Mouse (Mus musculus): ENCODE measurements around the gene 1500015O10Rik. TPM values are rescaled to one million over a fixed set of nuclear protein-coding genes. Genes with fewer than 3 reads are reported as not detected.

The 1500015O10Rik gene
- polyA plus RNA-seq (2014; fragmentation: Nextera tagmentation; extraction: Ambion mirVana), result 15.7 and 17.4 TPM in 2 replicates

- Histone ChIP-seq H3K27ac (ENCODE audit: low read depth) (peak within 1 kb of the TSS; percentile 10; the same call in 1 of the 2 replicates), H3K36me3 (ENCODE audit: insufficient read depth) (no peaks in the 10 kb centered on the region), H3K9me3 (ENCODE audit: low read depth, low read length) (no peaks in the 10 kb centered on the region), H3K4me2 (peak within 1 kb of the TSS; percentile 27), H3K9ac (no peak within 1 kb of the TSS), H3K4me3 (ENCODE audit: low read depth, low read length) (no peak within 1 kb of the TSS), H3K4me1 (ENCODE audit: insufficient read depth) (peaks cover 4% of the 10 kb centered on the region), H3K27me3 (ENCODE audit: insufficient read depth, low read length) (no peaks in the 10 kb centered on the region)
- WGBS, result 38% methylated on average over 16 of the region's 16 CpGs
- TF ChIP-seq CTCF (IDR thresholded peaks at IDR 0.05; ENCODE audit: low read depth), result no peak
- DNase-seq (peak; percentile 81), ATAC-seq (ENCODE audit: insufficient read depth) (peak; percentile 91)
Observed at GRCm38 (mm10) chr1:43730491-43730924, at the start of gene 1500015O10Rik. Gene 1500015O10Rik (plus strand): TSS chr1:43730602.

- 90% methylated on average over 13 of the region's 13 CpGs for WGBS
- H3K4me2 ChIP-seq, result no peak overlapping the region
- no peak for DNase-seq
- no peak overlapping the region for H3K4me3 ChIP-seq (ENCODE audit: low read depth, low read length)
- no peak overlapping the region for H3K27ac ChIP-seq (ENCODE audit: low read depth)
- no peaks in the 10 kb centered on the region for H3K36me3 ChIP-seq (ENCODE audit: insufficient read depth)
- TF ChIP-seq CTCF (IDR thresholded peaks at IDR 0.05; ENCODE audit: low read depth), result no peak
- no peaks in the 10 kb centered on the region for H3K9me3 ChIP-seq (ENCODE audit: low read depth, low read length)
- ATAC-seq (ENCODE audit: insufficient read depth), result no peak
- no peak overlapping the region for H3K9ac ChIP-seq
- no peaks in the 10 kb centered on the region for H3K27me3 ChIP-seq (ENCODE audit: insufficient read depth, low read length)
- 0 out of 2 replicates have a peak, but pooled peaks cover 4% of the 10 kb centered on the region for H3K4me1 ChIP-seq (ENCODE audit: insufficient read depth)
Observed at GRCm38 (mm10) chr1:43689983-43690382, 40.4 kb upstream of the 1500015O10Rik start.

GRCm38 (mm10) chr1:43690507-43690906, 39.9 kb upstream of the 1500015O10Rik start:
- no peak overlapping the region for H3K4me2 ChIP-seq
- H3K27me3 ChIP-seq (ENCODE audit: insufficient read depth, low read length), result no peaks in the 10 kb centered on the region
- no peak overlapping the region for H3K4me3 ChIP-seq (ENCODE audit: low read depth, low read length)
- no peak overlapping the region for H3K9ac ChIP-seq
- no peaks in the 10 kb centered on the region for H3K36me3 ChIP-seq (ENCODE audit: insufficient read depth)
- H3K4me1 ChIP-seq (ENCODE audit: insufficient read depth), result peaks cover 9% of the 10 kb centered on the region; the same call in 1 of the 2 replicates
- ATAC-seq (ENCODE audit: insufficient read depth) (no peak), DNase-seq (no peak)
- no peak overlapping the region for H3K27ac ChIP-seq (ENCODE audit: low read depth)
- H3K9me3 ChIP-seq (ENCODE audit: low read depth, low read length), result no peaks in the 10 kb centered on the region
- TF ChIP-seq CTCF (IDR thresholded peaks at IDR 0.05; ENCODE audit: low read depth), result no peak
- WGBS, result 94% methylated on average over 15 of the region's 15 CpGs

- no peak overlapping the region for H3K9ac ChIP-seq
- WGBS, result 69% methylated on average over 3 of the region's 3 CpGs
- no peaks in the 10 kb centered on the region for H3K27me3 ChIP-seq (ENCODE audit: insufficient read depth, low read length)
- ATAC-seq (ENCODE audit: insufficient read depth) (no peak), DNase-seq (no peak)
- no peak overlapping the region for H3K4me3 ChIP-seq (ENCODE audit: low read depth, low read length)
- H3K4me2 ChIP-seq, result no peak overlapping the region
- no peaks in the 10 kb centered on the region for H3K9me3 ChIP-seq (ENCODE audit: low read depth, low read length)
- no peak for TF ChIP-seq CTCF (IDR thresholded peaks at IDR 0.05; ENCODE audit: low read depth)
- peak overlapping the region; percentile 87; the same call in 1 of the 2 replicates for H3K27ac ChIP-seq (ENCODE audit: low read depth)
- no peaks in the 10 kb centered on the region for H3K36me3 ChIP-seq (ENCODE audit: insufficient read depth)
- peaks cover 16% of the 10 kb centered on the region for H3K4me1 ChIP-seq (ENCODE audit: insufficient read depth)
Observed at GRCm38 (mm10) chr1:43694076-43694475, 36.3 kb upstream of the 1500015O10Rik start.

GRCm38 (mm10) chr1:43694851-43695545, 35.4 kb upstream of the 1500015O10Rik start:
- DNase-seq (peak; percentile 88), ATAC-seq (ENCODE audit: insufficient read depth) (peak; percentile 86)
- Histone ChIP-seq H3K4me2 (peak overlapping the region; percentile 13; the same call in 1 of the 2 replicates), H3K9me3 (ENCODE audit: low read depth, low read length) (no peaks in the 10 kb centered on the region), H3K9ac (no peak overlapping the region), H3K4me1 (ENCODE audit: insufficient read depth) (peaks cover 16% of the 10 kb centered on the region), H3K4me3 (ENCODE audit: low read depth, low read length) (no peak overlapping the region), H3K36me3 (ENCODE audit: insufficient read depth) (no peaks in the 10 kb centered on the region), H3K27me3 (ENCODE audit: insufficient read depth, low read length) (no peaks in the 10 kb centered on the region), H3K27ac (ENCODE audit: low read depth) (peak overlapping the region; percentile 87)
- peak; percentile 1; the same call in 1 of the 2 replicates for TF ChIP-seq CTCF (IDR thresholded peaks at IDR 0.05; ENCODE audit: low read depth)
- 9% methylated on average over 6 of the region's 6 CpGs for WGBS

GRCm38 (mm10) chr1:43698577-43699000, 31.8 kb upstream of the 1500015O10Rik start:
- H3K9me3 ChIP-seq (ENCODE audit: low read depth, low read length), result no peaks in the 10 kb centered on the region
- DNase-seq, result peak; percentile 88
- peak; percentile 94 for ATAC-seq (ENCODE audit: insufficient read depth)
- peak overlapping the region; percentile 89 for H3K27ac ChIP-seq (ENCODE audit: low read depth)
- H3K27me3 ChIP-seq (ENCODE audit: insufficient read depth, low read length), result no peaks in the 10 kb centered on the region
- WGBS, result 6% methylated on average over 4 of the region's 4 CpGs
- H3K36me3 ChIP-seq (ENCODE audit: insufficient read depth), result no peaks in the 10 kb centered on the region
- 0 out of 2 replicates have a peak overlapping the region, but pooled peaks have one; percentile 20 for H3K4me2 ChIP-seq
- no peak overlapping the region for H3K4me3 ChIP-seq (ENCODE audit: low read depth, low read length)
- TF ChIP-seq CTCF (IDR thresholded peaks at IDR 0.05; ENCODE audit: low read depth), result no peak
- no peak overlapping the region for H3K9ac ChIP-seq
- H3K4me1 ChIP-seq (ENCODE audit: insufficient read depth), result peaks cover 12% of the 10 kb centered on the region

- Histone ChIP-seq H3K4me1 (ENCODE audit: insufficient read depth) (peaks cover 5% of the 10 kb centered on the region; the same call in 1 of the 2 replicates), H3K4me3 (ENCODE audit: low read depth, low read length) (no peak overlapping the region), H3K4me2 (no peak overlapping the region), H3K27me3 (ENCODE audit: insufficient read depth, low read length) (no peaks in the 10 kb centered on the region), H3K36me3 (ENCODE audit: insufficient read depth) (no peaks in the 10 kb centered on the region), H3K9me3 (ENCODE audit: low read depth, low read length) (no peaks in the 10 kb centered on the region), H3K9ac (no peak overlapping the region), H3K27ac (ENCODE audit: low read depth) (no peak overlapping the region)
- DNase-seq (peak; percentile 85), ATAC-seq (ENCODE audit: insufficient read depth) (peak; percentile 41)
- TF ChIP-seq CTCF (IDR thresholded peaks at IDR 0.05; ENCODE audit: low read depth), result no peak
- WGBS, result 61% methylated on average over 2 of the region's 2 CpGs
Observed at GRCm38 (mm10) chr1:43714841-43715240, 15.6 kb upstream of the 1500015O10Rik start.

Measured in lung, embryonic 14.5 days (tissue).